Mouse (Mus musculus): ENCODE results near the gene Mex3d.

DNA sequence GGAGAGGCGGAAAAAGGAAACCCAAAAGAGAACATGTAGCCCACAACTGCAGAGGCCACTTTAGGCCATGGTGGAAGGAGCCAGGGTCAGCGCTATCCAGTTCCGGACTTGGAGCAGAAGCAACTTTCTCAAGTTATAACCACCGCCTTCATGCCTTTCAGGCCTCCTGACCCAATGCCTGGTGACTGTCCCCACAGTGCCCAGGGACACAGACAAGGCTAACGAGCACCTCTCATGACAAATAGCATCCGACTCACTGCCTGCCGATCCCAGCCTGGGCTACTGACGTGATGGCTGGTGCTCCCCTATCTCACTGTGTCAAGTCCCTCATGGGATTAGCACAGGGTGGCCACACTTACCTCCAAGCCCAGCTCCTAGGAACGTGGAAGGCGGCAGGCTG lies 33.3 kb upstream of the Mex3d start:
- TF ChIP-seq EP300 (IDR thresholded peaks at IDR 0.05; ENCODE audit: low read depth), result no peak
- TF ChIP-seq CTCF (IDR thresholded peaks at IDR 0.05; ENCODE audit: low read depth), result no peak

All from liver, postnatal 0 days (tissue).